Mouse (Mus musculus) erythroblast, embryonic 14.5 days (primary cell): Measurements from ENCODE around the gene Lrat. TPM values are rescaled to one million over a fixed set of nuclear protein-coding genes. Genes with fewer than 3 reads are reported as not detected.
A peak's percentile ranks its signal among the peaks of the same experiment; 100 is the strongest.

Experiments used
- H3K27me3 ChIP-seq: 2 replicates; pipeline ENCODE4 v1.6.1; 2012; ENCODE audit warnings: inconsistent platforms; ENCODE audit not compliant: control insufficient read depth
- H3K36me3 ChIP-seq: 2 replicates; pipeline ENCODE4 v1.6.1; 2012; ENCODE audit warnings: mild to moderate bottlenecking, inconsistent platforms; ENCODE audit not compliant: control insufficient read depth
- H3K4me1 ChIP-seq: 2 replicates; pipeline ENCODE4 v1.6.1; 2012; ENCODE audit warnings: inconsistent platforms; ENCODE audit not compliant: control insufficient read depth
- H3K4me3 ChIP-seq: replicated peaks from 2 replicates; pipeline ENCODE3; 2012; ENCODE audit warnings: moderate library complexity, mild to moderate bottlenecking, inconsistent platforms
- H3K9me3 ChIP-seq: 2 replicates; pipeline ENCODE4 v1.6.1; 2012; ENCODE audit warnings: low read length, inconsistent platforms, mixed read lengths; ENCODE audit not compliant: control insufficient read depth
- GATA1 ChIP-seq: IDR thresholded peaks from 2 replicates; pipeline ENCODE4 v1.6.1; 2012; ENCODE audit warnings: low read length, inconsistent platforms, mixed read lengths
- TAL1 ChIP-seq: IDR thresholded peaks from 3 replicates; pipeline ENCODE4 v1.6.1; 2012; ENCODE audit warnings: low read length, inconsistent platforms, mixed read lengths
- polyA plus RNA-seq: library from polyadenylated mRNA; stranded (reverse); fragments of >175 nt; gene quantifications from 2 replicates; pipeline ENCODE4 v1.2.3, GENCODE M21; 2012

Gene Lrat
- polyA plus RNA-seq, 1 experiment = not detected

GRCm38 (mm10) chr3:82904211-82904908, 587 bp upstream of the Lrat start:
- peaks cover 20% of the 10 kb centered on the region for H3K27me3 ChIP-seq
- H3K4me1 ChIP-seq = no peaks in the 10 kb centered on the region
- TF ChIP-seq TAL1 = no peak
- H3K4me3 ChIP-seq = no peak overlapping the region
- H3K9me3 ChIP-seq = no peaks in the 10 kb centered on the region
- H3K36me3 ChIP-seq = no peaks in the 10 kb centered on the region

- Histone ChIP-seq H3K9me3 (no peaks in the 10 kb centered on the region), H3K36me3 (no peaks in the 10 kb centered on the region), H3K4me3 (no peak overlapping the region), H3K4me1 (no peaks in the 10 kb centered on the region), H3K27me3 (peaks cover 20% of the 10 kb centered on the region)
- TF ChIP-seq GATA1 (no peak), TAL1 (no peak)
These were observed 788 bp downstream of the Lrat start for GRCm38 (mm10) chr3:82902757-82903612.

- TF ChIP-seq GATA1 (no peak), TAL1 (no peak)
- H3K9me3 ChIP-seq = no peaks in the 10 kb centered on the region
- H3K4me3 ChIP-seq = no peak overlapping the region
- no peaks in the 10 kb centered on the region for H3K4me1 ChIP-seq
- no peaks in the 10 kb centered on the region for H3K36me3 ChIP-seq
- H3K27me3 ChIP-seq = no peaks in the 10 kb centered on the region
These were observed 14.9 kb downstream of the Lrat start for GRCm38 (mm10) chr3:82888842-82889241.

GRCm38 (mm10) chr3:82877258-82877657, 26.5 kb downstream of the Lrat start:
- TF ChIP-seq TAL1 (no peak), GATA1 (no peak)
- Histone ChIP-seq H3K4me3 (no peak overlapping the region), H3K27me3 (peaks cover 32% of the 10 kb centered on the region), H3K9me3 (peaks cover 11% of the 10 kb centered on the region), H3K4me1 (no peaks in the 10 kb centered on the region; the same call in 1 of the 2 replicates), H3K36me3 (no peaks in the 10 kb centered on the region)

GRCm38 (mm10) chr3:82876372-82876739, 27.4 kb downstream of the Lrat start, which contains the start of gene Rbm46:
TSS of gene Rbm46 (minus strand) at chr3:82876483.
- Histone ChIP-seq H3K9me3 (peaks cover 11% of the 10 kb centered on the region), H3K36me3 (no peaks in the 10 kb centered on the region), H3K4me3 (peak within 1 kb of the TSS; percentile 18), H3K27me3 (peaks cover 32% of the 10 kb centered on the region), H3K4me1 (no peaks in the 10 kb centered on the region; the same call in 1 of the 2 replicates)
- no peak for TF ChIP-seq GATA1
- no peak for TF ChIP-seq TAL1

- peak overlapping the region; percentile 18 for H3K4me3 ChIP-seq
- H3K27me3 ChIP-seq = peaks cover 32% of the 10 kb centered on the region
- no peaks in the 10 kb centered on the region; the same call in 1 of the 2 replicates for H3K4me1 ChIP-seq
- H3K9me3 ChIP-seq = peaks cover 11% of the 10 kb centered on the region
- TF ChIP-seq TAL1 (no peak), GATA1 (no peak)
- H3K36me3 ChIP-seq = no peaks in the 10 kb centered on the region
These were observed 28.0 kb downstream of the Lrat start for GRCm38 (mm10) chr3:82875671-82876371.

GRCm38 (mm10) chr3:82857414-82858077, 46.2 kb downstream of the Lrat start:
- TF ChIP-seq GATA1 (no peak), TAL1 (no peak)

More at GRCm38 (mm10) chr3:82857414-82858077, 46.2 kb downstream of the Lrat start:
- no peaks in the 10 kb centered on the region for H3K9me3 ChIP-seq
- H3K27me3 ChIP-seq = no peaks in the 10 kb centered on the region
- H3K4me3 ChIP-seq = no peak overlapping the region
- no peaks in the 10 kb centered on the region for H3K4me1 ChIP-seq
- H3K36me3 ChIP-seq = no peaks in the 10 kb centered on the region

Other genes with a start within 250 kb of the Lrat start
- not detected in 2 replicates for gene Rbm46, start 27.5 kb downstream of the Lrat start, polyA plus RNA-seq
- 0.06 TPM in 1 of 2 replicates, not detected in the other for gene Fgg, start 103.8 kb upstream of the Lrat start, polyA plus RNA-seq
- 0.16 and 0.37 TPM in 2 replicates for gene Fga, start 122.1 kb upstream of the Lrat start, polyA plus RNA-seq
- gene Fgb, start 145.9 kb upstream of the Lrat start, polyA plus RNA-seq = 0.03 and 0.04 TPM in 2 replicates
- gene Plrg1, start 151.5 kb upstream of the Lrat start, polyA plus RNA-seq = 0.37 and 0.80 TPM in 2 replicates
- under 0.01 TPM in 1 of 2 replicates, not detected in the other for gene Dchs2, start 224.0 kb upstream of the Lrat start, polyA plus RNA-seq